Mouse (Mus musculus): ENCODE data around the gene Olfr667. TPM values are rescaled to one million over a fixed set of nuclear protein-coding genes. Genes with fewer than 3 reads are reported as not detected.

The Olfr667 gene
- polyA plus RNA-seq (2017; shearing (Covaris generic)): not detected

DNA sequence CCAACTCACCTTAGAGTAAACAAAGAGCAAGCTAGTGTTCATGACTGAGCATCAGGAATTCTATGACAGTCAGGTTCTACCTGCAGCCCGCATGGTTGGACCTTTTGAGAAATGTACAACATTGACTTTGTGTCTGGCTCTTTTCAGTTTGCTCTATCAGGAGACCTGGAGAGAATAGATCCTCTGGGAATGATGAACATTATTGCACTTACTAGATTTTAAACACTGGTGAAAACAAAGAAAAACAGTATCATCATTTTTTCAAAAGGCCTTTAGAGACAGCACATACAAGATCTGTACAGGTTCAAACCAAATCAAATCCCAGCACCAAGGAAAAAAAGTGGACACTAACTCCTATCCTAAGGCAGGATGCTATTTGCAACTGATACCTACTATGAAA is at the start of gene Olfr667:
TSS of gene Olfr667 (minus strand) at position 101 of the 400 bp plus-strand sequence.

DNA sequence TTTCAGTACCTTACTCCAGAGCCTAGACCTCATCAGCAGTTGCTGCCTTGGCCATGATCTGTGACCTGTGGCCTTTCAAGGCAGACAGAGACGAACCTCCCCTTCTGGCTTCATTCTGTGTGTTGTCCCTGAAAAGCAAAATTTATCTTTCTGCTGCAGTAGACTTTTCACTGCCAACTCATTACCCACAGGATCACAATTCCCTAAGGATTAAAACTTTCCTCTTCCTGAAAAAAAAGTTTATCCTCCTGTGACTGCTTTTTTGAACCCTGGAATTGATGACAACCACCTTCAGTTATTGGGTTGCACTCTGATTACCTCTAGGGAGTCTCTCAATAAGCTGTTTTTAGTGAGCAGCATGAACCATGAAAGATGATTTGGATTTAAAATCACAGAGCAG is 41.2 kb upstream of the Olfr667 start, which contains the start of gene Olfr670:
TSS of gene Olfr670 (minus strand) at position 101 of the 400 bp plus-strand sequence.

DNA sequence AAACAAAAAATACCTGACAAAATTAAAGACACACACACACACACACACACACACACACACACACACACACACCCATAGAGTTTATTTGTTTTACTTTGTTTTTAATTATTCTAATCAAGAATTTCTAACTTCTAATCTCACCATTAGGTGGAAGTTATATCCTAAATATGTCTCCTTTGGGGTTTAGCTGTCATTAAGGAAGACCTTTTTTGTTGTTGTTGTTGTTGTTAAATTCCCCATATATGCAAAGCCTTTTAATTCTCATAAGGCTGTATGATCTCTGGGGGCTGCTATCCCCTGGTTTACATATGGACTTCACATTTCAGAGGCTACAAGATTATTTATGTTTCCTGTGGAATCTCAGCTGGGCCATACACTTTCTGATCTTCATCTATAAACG is 12.7 kb upstream of the Olfr667 start, which contains the start of gene Olfr669:
TSS of gene Olfr669 (plus strand) at position 301 of the 400 bp plus-strand sequence.

DNA sequence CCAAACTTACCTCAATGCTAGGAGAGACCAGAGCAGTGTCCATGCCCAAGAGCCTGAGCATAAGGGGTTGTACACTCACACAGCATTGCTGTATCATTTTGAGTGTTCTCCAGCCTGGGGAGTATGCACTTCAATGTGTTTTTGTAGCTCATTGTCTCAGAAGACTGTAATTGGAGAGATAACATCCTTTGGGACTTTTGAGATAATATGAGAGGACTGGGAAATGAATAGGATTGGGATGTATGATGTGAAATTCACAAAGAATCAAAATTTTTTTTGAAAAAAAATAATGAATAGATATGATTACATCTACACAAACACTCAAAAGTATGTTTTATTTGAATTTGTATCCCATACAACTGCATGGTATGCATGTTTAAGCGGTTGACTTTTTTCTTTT is 6.7 kb upstream of the Olfr667 start, which contains the start of gene Olfr668:
TSS of gene Olfr668 (minus strand) at position 101 of the 400 bp plus-strand sequence.

DNA sequence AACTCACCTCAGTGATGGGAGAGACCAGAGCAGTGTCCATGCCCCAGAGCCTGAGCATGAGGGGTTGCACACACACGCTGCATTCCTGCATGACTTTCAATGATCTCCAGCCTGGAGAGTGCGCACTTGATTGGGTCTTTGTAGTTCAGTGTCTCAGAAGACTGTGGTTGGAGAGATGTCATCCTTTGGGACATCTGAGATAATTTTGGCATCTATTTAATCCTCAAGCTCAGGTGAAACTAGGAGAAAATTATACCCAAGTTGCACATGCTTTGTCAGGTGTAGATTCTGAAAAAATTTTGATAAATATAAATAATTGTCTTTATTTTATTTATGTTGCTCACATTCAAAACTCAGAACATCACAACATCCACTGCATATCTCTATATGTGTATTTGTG is 25.4 kb downstream of the Olfr667 start, which contains the start of gene Olfr666:
TSS of gene Olfr666 (minus strand) at position 101 of the 400 bp plus-strand sequence.

DNA sequence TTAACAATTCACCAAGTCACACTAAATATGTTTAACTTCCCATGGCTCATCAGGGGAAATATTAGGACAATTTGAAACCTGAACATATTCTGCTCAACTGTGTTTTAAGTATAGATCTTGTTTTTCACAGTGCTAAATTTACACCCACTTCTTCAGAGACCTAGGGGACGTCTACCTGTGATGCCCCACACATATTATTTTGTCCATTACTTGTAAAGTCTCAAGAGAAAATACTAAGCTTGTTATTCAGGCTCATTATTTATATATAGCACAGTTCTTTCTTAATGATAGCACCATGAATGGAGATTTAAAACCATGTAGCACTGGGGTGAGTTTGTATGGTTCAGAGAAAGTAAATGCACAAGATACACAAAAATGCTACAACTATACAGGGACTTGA is 43.6 kb downstream of the Olfr667 start, which contains the start of gene Olfr665:
TSS of gene Olfr665 (plus strand) at position 301 of the 400 bp plus-strand sequence.

Other genes starting within 250 kb of the Olfr667 start
- not detected for gene Olfr661, start 235.0 kb downstream of the Olfr667 start, polyA plus RNA-seq (2017; shearing (Covaris generic))
- not detected for gene Usp17le, start 144.0 kb downstream of the Olfr667 start, polyA plus RNA-seq (2017; shearing (Covaris generic))
- gene Usp17lb, start 78.9 kb downstream of the Olfr667 start, polyA plus RNA-seq (2017; shearing (Covaris generic)): not detected
- not detected for gene Usp17la, start 64.5 kb downstream of the Olfr667 start, polyA plus RNA-seq (2017; shearing (Covaris generic))
- gene Olfr665, start 43.5 kb downstream of the Olfr667 start, polyA plus RNA-seq (2017; shearing (Covaris generic)): not detected
- not detected for gene Olfr666, start 25.5 kb downstream of the Olfr667 start, polyA plus RNA-seq (2017; shearing (Covaris generic))
- gene Olfr668, start 6.6 kb upstream of the Olfr667 start, polyA plus RNA-seq (2017; shearing (Covaris generic)): not detected
- not detected for gene Olfr669, start 12.8 kb upstream of the Olfr667 start, polyA plus RNA-seq (2017; shearing (Covaris generic))
- not detected for gene Olfr670, start 41.1 kb upstream of the Olfr667 start, polyA plus RNA-seq (2017; shearing (Covaris generic))
- 0.17 TPM for gene Olfr671, start 57.6 kb upstream of the Olfr667 start, polyA plus RNA-seq (2017; shearing (Covaris generic))
- not detected for gene Olfr672, start 80.5 kb upstream of the Olfr667 start, polyA plus RNA-seq (2017; shearing (Covaris generic))
- not detected for gene Olfr675, start 107.0 kb upstream of the Olfr667 start, polyA plus RNA-seq (2017; shearing (Covaris generic))
- gene Olfr676, start 111.2 kb upstream of the Olfr667 start, polyA plus RNA-seq (2017; shearing (Covaris generic)): not detected
- gene Olfr677, start 129.9 kb upstream of the Olfr667 start, polyA plus RNA-seq (2017; shearing (Covaris generic)): not detected
- gene Olfr678, start 143.0 kb upstream of the Olfr667 start, polyA plus RNA-seq (2017; shearing (Covaris generic)): not detected
- not detected for gene Olfr679, start 159.7 kb upstream of the Olfr667 start, polyA plus RNA-seq (2017; shearing (Covaris generic))
- gene Olfr680-ps1, start 171.3 kb upstream of the Olfr667 start, polyA plus RNA-seq (2017; shearing (Covaris generic)): not detected
- not detected for gene Olfr681, start 195.4 kb upstream of the Olfr667 start, polyA plus RNA-seq (2017; shearing (Covaris generic))
- not detected for gene Olfr683, start 225.5 kb upstream of the Olfr667 start, polyA plus RNA-seq (2017; shearing (Covaris generic))
- not detected for gene Olfr684, start 242.2 kb upstream of the Olfr667 start, polyA plus RNA-seq (2017; shearing (Covaris generic))